Mouse (Mus musculus): ENCODE data around the gene Atp6v1g2. TPM values are rescaled to one million over a fixed set of nuclear protein-coding genes. Genes with fewer than 3 reads are reported as not detected.

Atp6v1g2 gene
- total RNA-seq, 2 experiments from 2014 or later = 1.9 to 2.3 TPM

DNA sequence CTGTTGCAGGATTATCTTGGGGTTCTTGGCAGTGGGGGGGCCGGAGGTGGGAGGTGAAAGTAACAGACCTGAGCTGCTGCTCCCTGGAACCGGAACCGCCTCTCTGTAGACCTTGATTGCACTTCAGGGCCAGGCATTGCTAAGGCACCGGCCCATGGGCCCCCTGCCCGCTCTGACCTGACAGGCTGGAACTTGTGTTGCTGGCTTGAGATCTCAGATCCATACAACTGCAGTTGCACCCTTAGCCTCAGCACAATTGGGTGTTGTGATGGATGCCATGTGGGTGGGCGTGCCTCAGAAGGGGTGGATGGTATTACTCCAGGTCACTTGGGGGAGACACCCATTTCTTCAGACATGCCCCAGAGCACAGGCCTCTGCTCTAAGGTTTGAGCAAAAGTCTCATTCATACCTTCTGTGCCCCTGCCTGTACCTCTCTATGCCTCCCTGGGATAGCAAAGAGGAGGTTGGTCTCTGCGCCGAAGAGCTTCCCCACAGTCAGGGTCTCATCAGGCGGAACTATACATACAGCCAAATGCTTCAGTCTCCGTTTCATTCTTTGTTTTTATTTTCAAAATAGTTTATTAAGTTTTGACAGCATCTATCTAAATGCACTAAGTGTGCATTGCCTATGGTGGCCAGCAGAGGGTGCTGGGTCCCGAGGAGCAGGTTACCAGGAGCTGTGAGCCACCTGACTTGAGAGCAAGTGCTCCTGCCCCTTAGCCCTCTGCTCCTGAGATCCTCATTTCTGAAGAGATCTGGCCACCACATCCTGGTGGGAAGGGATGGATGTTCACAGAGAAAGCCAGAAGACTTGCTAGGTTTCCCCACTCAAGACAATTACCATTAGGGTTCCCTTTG, 21.0 kb downstream of the Atp6v1g2 start:
- no peak for DNase-seq

DNA sequence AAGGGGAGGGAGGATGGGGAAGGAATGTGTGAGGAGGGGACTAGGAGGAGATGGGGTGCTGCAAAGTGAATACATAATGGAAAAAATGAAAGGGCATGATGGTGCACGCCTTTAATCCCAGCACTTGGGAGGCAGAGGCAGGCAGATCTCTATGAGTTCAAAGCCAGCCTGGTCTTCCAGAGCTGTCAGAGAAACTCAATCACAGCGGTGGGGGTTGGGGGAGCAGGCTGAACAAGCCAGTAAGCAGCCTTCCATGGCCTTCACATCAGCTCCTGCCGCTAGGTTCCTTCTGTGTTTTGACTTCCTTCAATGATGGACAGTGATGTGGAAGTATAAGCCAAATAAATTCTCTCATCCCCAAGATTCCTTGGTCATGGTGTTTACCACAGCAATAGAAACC, 21.8 kb downstream of the Atp6v1g2 start:
- no peak for DNase-seq

DNA sequence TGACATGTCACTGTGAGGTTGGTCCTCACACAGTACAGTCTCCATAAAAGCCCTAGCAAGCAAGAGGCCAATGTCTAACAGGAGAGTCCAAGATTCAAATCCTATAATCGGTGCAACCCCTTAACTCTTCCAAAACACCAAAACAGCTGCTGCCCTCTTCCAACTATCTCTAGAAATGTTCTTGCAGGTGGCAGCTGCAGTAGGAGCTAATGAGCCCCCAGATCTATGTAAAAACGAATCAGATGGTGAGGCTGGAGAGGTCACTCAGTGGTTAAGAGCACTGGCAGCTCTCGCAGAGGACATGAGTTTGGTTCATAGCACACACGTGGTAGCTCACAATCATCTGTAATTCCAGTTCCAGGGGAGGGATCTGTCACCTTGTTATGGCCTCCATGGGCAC, 22.2 kb downstream of the Atp6v1g2 start:
- DNase-seq = no peak

DNA sequence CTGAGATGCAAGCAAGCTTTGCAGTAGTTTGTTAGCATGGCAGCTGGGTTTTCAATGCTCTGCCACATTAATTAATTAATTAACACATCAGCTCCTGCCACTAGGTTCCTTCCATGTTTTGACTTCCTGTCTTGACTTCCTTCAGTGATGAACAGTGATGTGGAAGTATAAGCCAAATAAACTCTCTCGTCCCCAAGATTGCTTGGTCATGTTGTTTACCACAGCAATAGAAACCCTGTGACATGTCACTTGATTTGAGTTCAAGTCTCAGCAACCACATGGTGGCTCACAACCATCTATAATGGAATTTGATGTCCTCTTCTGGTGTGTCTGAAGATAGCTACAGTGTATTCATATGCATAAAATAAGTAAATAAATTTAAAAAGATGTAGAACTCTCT, 23.9 kb downstream of the Atp6v1g2 start:
- DNase-seq = no peak

DNA sequence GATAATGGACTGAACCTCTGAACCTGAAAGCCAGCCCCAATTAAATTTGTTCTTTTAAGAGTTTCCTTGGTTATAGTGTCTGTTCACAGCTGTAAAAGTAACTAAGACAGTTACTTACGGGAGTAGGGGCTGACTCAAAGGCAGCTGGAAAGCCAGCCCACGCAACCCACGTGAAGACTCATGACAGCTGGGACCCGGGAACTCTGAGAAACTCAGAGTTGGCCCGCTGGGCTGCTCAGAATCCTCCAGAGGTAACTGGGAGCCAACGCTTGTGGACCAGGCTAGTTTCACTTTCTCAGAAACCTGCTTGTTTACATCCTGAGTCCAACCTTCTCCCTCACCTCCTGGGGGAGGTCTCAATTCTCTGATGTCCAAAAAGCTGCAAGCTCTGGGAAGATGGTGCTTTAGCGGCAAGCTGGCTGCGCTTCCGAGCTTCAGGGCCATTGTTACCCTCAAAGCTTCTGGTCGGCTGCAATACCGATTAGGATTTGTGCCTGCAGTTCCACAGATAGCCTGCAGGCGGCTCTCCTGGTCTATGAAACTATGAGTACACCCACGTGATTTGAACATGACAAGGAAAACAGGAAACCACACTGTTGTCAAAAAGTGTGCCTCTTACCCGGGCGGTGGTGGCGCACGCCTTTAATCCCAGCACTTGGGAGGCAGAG, 24.5 kb downstream of the Atp6v1g2 start:
- peak; percentile 89 for DNase-seq

DNA sequence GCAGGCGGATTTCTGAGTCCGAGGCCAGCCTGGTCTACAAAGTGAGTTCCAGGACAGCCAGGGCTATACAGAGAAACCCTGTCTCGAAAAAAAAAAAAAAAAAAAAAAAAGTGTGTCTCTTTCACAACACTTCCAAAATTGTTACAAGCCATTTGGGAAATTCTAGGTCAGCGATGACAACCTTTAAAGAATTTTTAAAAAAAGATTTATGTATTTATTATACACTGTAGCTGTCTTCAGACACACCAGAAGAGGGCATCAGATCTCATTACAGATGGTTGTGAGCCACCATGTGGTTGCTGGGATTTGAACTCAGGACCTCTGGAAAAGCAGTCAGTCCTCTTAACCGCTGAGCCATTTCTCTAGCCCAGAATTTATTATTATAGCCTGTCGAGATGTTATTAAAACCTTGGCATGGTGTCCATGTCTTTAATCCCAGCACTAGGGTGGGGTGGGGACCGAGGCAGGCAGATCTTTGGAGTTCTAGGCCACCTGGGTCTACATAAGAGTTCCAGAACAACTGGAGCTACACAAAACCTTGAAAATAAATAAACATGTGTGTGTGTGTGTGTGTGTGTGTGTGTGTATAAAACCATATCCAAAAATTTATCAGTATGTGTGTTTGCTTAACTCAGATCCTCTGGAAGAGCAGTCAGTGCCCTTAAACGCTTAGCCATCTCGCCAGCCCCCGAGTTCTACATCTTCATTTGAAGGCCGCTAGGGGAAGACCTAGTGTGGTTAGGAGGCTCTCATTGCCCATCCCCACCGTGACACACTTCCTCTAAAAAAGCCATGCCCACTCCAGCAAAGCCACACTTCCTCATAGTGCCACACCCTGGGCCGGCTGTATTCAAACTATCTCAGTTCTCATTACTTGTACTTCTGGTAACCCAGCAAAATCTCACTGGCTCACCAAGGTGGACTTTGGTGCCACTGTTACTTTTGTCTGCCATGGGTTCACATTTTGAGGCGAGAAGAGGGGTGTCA, 25.3 kb downstream of the Atp6v1g2 start:
- peak; percentile 45 for DNase-seq

DNA sequence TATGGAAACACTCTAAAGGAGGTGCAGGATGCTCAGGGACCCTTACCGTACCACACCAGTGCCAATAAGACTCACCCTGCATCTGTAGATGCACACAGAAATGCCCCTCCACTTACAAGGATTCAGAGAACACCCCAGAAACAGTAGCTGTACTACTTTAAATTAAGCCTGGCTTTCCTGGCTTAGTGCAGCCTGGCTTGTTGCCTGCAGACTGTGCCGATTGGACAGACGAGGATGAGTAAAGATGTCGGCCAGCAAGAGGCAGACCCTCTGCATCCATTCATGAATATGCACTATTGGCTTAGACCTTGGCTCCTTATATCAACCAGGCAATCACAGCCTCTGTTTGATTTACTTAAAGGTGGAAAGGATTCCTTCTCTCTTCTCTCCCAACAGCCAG, 26.2 kb downstream of the Atp6v1g2 start:
- DNase-seq = no peak

DNA sequence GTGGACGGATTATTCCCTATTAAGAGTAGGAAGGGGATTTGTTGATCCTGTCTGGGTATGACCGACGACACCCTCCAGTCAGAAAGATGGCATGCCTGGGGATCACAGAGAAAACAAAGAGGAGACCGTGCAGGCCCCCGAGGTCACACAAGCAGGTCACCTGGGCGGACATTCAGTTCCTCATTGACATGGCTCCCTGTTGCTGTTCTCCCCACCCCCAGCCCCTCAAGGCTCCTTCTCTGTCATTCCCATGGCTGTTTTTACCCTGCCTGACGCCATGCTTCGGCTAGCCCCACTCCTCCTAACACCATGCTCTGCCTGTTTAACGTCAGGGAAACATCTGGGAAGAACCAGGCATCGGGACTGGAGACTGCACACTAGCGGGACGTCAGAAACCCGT, 28.2 kb downstream of the Atp6v1g2 start:
- DNase-seq = no peak

DNA sequence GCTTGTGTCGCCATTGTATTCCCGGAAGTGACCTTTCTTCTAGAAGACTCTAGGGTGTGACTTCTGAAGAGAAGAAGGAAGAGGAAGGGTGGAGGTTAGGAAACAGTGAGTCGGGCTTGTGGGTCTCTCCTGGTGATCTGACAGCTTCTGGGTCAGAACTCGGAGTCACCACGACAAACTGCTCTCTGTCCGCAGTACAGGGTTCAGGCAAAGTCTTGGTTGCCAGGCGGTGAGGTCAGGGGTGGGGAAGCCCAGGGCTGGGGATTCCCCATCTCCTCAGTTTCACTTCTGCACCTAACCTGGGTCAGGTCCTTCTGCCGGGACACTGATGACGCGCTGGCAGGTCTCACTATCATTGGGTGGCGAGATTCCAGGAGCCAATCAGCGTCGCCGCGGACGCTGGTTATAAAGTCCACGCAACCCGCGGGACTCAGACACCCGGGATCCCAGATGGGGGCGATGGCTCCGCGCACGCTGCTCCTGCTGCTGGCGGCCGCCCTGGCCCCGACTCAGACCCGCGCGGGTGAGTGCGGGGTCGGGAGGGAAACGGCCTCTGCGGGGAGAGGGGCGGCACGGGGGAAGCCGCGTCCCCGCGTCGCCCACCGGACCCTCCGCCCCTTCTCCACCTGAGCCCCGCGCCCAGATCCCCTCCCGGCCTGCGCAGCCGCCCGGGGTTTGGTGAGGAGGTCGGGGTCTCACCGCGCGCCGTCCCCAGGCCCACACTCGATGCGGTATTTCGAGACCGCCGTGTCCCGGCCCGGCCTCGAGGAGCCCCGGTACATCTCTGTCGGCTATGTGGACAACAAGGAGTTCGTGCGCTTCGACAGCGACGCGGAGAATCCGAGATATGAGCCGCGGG, 29.4 kb downstream of the Atp6v1g2 start, which contains the start of gene H2-D1:
Gene H2-D1 (plus strand): TSS at position 67 of the 859 bp plus-strand sequence.
- DNase-seq = peak; percentile 94

DNA sequence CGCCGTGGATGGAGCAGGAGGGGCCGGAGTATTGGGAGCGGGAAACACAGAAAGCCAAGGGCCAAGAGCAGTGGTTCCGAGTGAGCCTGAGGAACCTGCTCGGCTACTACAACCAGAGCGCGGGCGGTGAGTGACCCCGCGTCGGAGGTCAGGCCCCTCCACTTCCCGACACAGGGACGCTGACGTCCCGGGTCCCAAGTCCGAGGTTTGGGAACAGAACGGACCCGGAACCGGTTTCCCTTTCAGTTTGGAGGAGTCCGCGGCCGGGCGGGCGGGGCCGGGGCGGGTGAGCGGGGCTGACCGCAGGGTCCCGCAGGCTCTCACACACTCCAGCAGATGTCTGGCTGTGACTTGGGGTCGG, 30.0 kb downstream of the Atp6v1g2 start:
- DNase-seq = no peak

DNA sequence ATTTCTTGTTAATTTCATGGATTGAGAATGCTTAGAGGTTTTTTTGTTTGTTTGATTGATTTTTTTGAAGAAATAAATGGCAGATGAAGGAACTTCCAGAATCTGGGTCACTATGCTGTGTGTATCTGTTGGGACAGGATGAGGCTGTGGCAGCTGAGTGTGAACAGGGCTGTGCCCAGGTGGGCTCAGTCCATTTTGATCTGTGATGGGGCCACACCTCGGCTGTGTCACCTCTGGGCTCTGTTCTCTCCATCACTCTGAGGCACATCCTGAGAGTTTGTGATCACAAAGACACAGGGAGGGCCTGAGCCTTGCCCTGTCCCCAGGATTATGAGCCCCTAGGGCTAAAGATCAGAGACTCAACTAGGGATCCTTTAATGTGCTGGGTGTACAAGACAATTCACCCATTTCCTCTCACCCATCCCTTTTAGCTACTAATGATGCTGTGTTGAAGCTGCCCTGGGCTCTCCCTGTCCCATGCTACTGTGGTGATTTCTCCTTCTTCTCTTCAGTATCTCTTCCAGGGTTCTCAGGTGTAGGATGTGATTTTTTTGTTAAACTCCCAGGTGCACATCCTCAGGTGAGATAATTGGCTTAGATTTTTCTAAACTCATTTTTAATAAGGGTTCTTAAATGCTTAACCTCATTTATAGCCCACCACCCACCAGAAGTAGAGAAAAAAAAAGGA, 34.1 kb downstream of the Atp6v1g2 start:
- DNase-seq = no peak

DNA sequence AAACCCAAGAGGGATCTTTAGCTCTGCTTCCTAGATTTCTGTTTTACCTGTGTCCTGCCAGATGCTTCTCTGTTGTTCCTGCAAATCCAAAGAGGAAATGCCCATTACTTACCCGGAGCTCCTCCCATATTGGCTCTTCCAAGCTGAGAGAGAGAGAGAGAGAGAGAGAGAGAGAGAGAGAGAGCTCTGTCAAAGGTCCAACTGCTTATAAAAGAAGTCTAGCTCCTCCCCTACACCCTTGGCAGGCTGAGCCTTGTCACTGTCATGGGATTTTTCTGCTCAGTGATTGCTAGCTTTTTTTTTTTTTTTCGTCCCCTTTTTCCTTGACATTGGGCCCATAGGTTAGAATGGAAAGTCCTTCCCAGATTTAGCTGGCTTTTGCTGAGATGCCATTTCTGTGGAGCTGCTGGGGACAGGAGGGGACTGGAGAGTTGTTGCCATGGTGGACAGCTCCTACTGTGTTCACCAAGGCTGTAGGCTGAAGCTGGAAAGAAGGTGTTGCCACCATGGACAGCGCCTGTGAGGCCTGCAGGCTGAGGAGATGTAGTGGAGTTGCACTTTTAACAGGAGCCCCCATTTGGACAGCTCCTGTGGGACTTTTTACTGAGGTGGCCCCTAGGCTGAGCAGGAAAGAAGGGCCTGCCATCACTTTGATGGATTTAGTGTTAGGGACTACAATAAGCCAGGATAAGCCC, 36.3 kb downstream of the Atp6v1g2 start:
- DNase-seq = no peak

DNA sequence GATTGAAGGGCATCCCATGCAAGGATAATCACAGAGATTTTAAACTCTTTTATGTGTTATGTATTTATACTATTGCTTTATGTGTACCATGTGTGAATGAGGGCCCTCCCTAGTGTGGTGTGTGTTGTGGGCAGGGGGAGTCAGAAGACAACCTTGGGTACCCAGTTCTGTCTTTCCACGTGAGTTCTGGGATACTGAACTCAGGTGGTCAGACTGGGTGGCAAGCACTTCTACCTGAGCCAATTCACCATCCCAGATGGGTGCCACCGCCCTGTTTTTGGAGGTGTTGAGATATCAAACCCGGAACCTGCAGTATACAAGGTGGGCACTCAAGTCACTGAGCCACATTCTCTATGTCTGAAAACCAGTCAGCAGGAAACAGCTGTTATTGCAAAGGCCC, 38.8 kb downstream of the Atp6v1g2 start:
- no peak for DNase-seq

DNA sequence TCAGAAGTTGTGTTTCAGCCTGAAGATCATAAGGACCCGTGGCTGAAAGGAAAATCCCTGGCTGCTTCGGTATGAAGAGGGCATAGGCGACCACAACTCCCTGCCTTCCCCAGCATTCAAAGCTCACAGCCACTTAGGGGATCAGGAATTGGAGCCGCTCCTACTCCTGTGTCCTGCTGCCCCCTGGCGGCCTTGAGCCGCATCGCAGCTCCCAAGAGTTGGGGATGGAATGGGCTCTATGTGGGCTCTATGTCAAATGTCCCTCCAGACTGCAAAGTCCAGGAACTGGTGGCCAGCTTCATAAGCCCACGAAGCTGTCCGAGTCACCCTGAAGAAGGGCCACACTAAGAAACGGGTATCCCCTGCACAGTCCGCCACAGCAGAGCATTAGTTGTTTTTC, 41.3 kb downstream of the Atp6v1g2 start:
- peak; percentile 72 for DNase-seq

DNA sequence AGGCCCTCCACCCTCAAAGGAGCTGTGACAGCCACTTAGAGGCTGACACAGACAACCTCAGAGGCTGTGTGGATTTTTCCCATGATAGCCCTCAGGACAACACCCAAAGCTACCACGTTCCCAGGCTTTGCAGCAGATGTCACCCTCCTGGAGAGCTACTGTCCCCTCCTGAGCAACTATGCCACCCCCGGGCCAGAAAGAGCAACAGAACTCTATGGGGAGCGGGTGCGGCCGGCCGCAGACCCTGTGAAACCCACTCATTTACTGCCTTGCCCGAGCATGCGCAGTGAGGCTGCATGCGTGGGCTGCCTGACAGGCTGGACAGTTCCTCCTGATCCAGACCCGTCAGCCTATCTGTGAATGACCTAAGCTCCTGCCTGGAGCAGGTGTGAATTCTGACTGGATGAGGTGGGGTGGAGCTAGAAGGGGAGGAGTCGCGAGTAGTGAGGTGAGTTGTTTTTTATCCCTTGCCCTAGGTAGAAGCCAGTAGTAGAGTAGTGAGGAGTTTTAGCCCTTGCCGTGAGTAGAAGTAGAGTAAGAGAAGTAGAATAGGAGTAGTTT, 42.9 kb downstream of the Atp6v1g2 start:
- no peak for DNase-seq

DNA sequence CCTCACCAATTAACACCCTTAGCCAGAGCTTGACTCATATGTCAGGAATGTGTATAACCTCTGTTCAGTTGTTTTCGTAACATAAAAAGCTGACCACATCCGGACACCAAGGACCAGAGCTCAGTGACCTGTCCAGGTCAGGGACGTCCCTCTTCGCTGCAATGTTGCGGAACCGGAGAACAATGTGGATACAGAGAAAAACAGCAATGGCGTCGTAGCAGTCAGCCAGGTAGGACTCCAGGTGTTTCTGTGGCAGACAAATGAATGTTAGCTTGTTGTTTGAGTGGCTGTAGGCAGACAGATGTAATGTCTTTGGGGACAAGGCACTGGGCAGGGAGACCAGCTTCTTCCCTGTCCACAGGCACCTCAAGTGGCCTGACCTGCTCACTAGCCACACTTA, 44.6 kb downstream of the Atp6v1g2 start:
- no peak for DNase-seq

DNA sequence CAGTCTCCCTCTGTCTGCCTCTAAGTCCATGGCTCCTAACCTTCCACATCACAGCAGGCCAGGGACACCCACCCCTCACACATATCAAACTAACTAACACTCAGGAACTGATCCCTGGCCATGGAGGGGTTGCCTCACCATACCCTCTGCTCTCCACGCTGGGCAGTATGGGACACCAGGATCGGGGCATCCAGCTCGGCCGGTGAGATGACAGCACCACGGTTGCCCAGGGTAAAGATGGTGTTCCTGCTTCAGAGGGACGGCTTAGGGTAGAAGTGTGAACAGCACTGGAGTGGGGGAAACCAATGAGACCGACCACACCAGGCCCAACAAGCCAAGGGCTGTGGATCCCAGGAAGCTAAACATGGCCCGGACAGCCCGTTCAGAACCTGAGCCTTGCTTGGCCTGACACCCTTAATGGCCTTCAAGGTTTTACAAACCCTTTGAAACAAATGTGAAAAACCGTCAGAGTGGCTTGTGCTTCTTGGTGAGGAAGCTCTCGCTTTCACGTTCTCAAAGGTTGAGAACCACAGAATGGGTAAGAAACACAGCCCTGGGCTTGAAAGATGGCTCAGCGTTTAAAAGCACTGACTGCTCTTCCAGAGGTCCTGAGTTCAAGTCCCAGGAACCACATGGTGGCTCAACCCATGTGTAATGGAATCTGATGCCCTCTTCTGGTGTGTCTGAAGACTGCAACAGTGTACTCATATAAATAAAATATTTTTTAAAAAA, 45.7 kb downstream of the Atp6v1g2 start:
- no peak for DNase-seq

DNA sequence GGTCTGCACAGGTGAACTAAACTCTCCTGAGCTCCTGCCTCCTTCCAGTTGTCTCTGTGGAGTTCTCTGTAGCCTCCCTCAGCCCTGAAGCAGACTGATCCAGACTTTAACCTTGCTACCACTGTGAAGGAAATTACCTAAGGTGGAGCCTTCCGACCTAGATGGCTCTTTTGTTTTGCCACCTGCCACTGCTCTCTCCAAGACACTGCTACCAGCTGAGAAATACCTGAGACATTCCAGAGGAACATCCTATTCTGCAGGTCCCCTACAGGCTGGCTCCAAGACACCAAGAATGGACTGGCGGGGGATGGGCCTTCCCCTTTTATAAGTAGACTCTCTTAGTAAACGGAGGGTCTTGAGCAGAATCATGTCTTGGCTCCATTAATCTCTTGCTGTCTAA, 46.8 kb downstream of the Atp6v1g2 start:
- DNase-seq = no peak

DNA sequence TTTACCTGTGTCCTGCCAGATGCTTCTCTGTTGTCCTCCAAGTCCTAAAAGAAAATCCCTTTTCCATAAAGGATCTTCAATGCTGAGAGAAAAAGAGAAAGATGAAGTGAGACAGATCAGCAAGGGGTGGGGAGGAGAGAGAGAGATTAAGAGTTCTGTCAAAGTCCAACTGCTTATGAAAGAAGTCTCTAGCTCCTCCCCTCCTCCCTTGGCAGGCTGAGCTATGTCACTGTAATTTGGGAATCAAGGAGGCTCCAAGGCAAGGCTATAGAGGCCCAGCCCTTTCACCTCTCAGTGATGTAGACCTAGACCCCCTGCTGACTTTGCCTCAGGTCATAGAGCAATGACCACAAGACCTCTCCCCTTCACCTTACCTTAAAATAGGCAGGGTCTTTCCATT, 52.0 kb downstream of the Atp6v1g2 start:
- DNase-seq = no peak
